Mouse (Mus musculus) gastrocnemius, adult 2 months (tissue): ENCODE data around the gene Casq2. TPM values are rescaled to one million over a fixed set of nuclear protein-coding genes. Genes with fewer than 3 reads are reported as not detected.

Source experiments
- DNase-seq: peaks from one replicate; pipeline ENCODE4 v3.0.0; 2022
- H3K27ac ChIP-seq: fragments of 200-600 bp; 2 replicates; pipeline ENCODE4 v1.8.1; 2022; ENCODE audit warnings: mild to moderate bottlenecking
- H3K4me3 ChIP-seq: fragments of 200-600 bp; 2 replicates; pipeline ENCODE4 v1.8.1; 2022; ENCODE audit warnings: mild to moderate bottlenecking, moderate library complexity
- CTCF ChIP-seq: fragments of 200-600 bp; IDR thresholded peaks from 2 replicates; pipeline ENCODE4 v1.8.1; 2022; ENCODE audit warnings: antibody characterized with exemption, mild to moderate bottlenecking, moderate library complexity
- intact Hi-C: fragments of 180-260 bp; cut with DNase I; formaldehyde crosslinking; loops from one replicate; pipeline ENCODE4 v1.15.1; 2025
- total RNA-seq, 2 experiments: library from RNA; stranded (reverse); gene quantifications; 2 replicates each; pipeline ENCODE4 v1.2.3; 2021

Casq2 gene
- total RNA-seq, 2 experiments from 2014 or later = 21.9 to 106 TPM

GRCm38 (mm10) chr3:102164911-102165310 is 78.7 kb downstream of the Casq2 start:
- Histone ChIP-seq H3K27ac (no peak overlapping the region), H3K4me3 (no peak overlapping the region)
- intact Hi-C loops = no loop called here
- no peak for TF ChIP-seq CTCF
- DNase-seq = no peak

- no peak for DNase-seq
- TF ChIP-seq CTCF = no peak
- intact Hi-C loops = no loop called here
- H3K4me3 ChIP-seq = no peak overlapping the region
- peak overlapping the region; percentile 41; the same call in 1 of the 2 replicates for H3K27ac ChIP-seq
Measured at GRCm38 (mm10) chr3:102165536-102166286, 79.5 kb downstream of the Casq2 start.

- no peak for TF ChIP-seq CTCF
- Histone ChIP-seq H3K4me3 (no peak overlapping the region), H3K27ac (peak overlapping the region; percentile 41; the same call in 1 of the 2 replicates)
- peak; percentile 47 for DNase-seq
- intact Hi-C loops = no loop called here
Measured at GRCm38 (mm10) chr3:102166287-102166620, 80.0 kb downstream of the Casq2 start.

- intact Hi-C loops = no loop called here
- H3K27ac ChIP-seq = peak overlapping the region; percentile 41; the same call in 1 of the 2 replicates
- TF ChIP-seq CTCF = no peak
Measured at GRCm38 (mm10) chr3:102166794-102167193, 80.6 kb downstream of the Casq2 start.

GRCm38 (mm10) chr3:102167555-102168210 is 81.5 kb downstream of the Casq2 start:
- Histone ChIP-seq H3K27ac (no peak overlapping the region), H3K4me3 (no peak overlapping the region)
- intact Hi-C loops = no loop called here
- no peak for DNase-seq
- no peak for TF ChIP-seq CTCF

More at GRCm38 (mm10) chr3:102166794-102167193, 80.6 kb downstream of the Casq2 start:
- no peak for DNase-seq
- no peak overlapping the region for H3K4me3 ChIP-seq

- Histone ChIP-seq H3K4me3 (no peak overlapping the region), H3K27ac (no peak overlapping the region)
- DNase-seq = peak; percentile 93
- no peak for TF ChIP-seq CTCF
- intact Hi-C loops = no loop called here
Measured at GRCm38 (mm10) chr3:102169197-102169905, 83.1 kb downstream of the Casq2 start.

GRCm38 (mm10) chr3:102174118-102174865 is 88.1 kb downstream of the Casq2 start:
- intact Hi-C loops = no loop called here
- DNase-seq = no peak
- no peak for TF ChIP-seq CTCF
- Histone ChIP-seq H3K27ac (no peak overlapping the region), H3K4me3 (no peak overlapping the region)

GRCm38 (mm10) chr3:102175701-102176100 is 89.5 kb downstream of the Casq2 start:
- DNase-seq = no peak
- no peak for TF ChIP-seq CTCF
- H3K4me3 ChIP-seq = no peak overlapping the region
- no peak overlapping the region for H3K27ac ChIP-seq
- intact Hi-C loops = no loop called here

- no peak overlapping the region for H3K27ac ChIP-seq
- no peak for DNase-seq
- no peak overlapping the region for H3K4me3 ChIP-seq
- intact Hi-C loops = no loop called here
- TF ChIP-seq CTCF = no peak
Measured at GRCm38 (mm10) chr3:102176116-102176515, 89.9 kb downstream of the Casq2 start.

GRCm38 (mm10) chr3:102177837-102178615 is 91.8 kb downstream of the Casq2 start:
- intact Hi-C loops = no loop called here
- no peak for TF ChIP-seq CTCF
- Histone ChIP-seq H3K27ac (no peak overlapping the region), H3K4me3 (no peak overlapping the region)
- no peak for DNase-seq

GRCm38 (mm10) chr3:102179869-102180268 is 93.7 kb downstream of the Casq2 start:
- Histone ChIP-seq H3K4me3 (no peak overlapping the region), H3K27ac (no peak overlapping the region)
- intact Hi-C loops = no loop called here
- TF ChIP-seq CTCF = no peak
- DNase-seq = no peak

GRCm38 (mm10) chr3:102180746-102181145 is 94.5 kb downstream of the Casq2 start:
- no peak for TF ChIP-seq CTCF
- no peak overlapping the region for H3K27ac ChIP-seq
- no peak overlapping the region for H3K4me3 ChIP-seq
- intact Hi-C loops = no loop called here
- DNase-seq = no peak
